Mouse (Mus musculus): ENCODE data around the gene Shisa5. TPM values are rescaled to one million over a fixed set of nuclear protein-coding genes. Genes with fewer than 3 reads are reported as not detected.
A peak's percentile ranks its signal among the peaks of the same experiment; 100 is the strongest.

The Shisa5 gene
- total RNA-seq, 1 experiment, result 44.0 TPM

DNA sequence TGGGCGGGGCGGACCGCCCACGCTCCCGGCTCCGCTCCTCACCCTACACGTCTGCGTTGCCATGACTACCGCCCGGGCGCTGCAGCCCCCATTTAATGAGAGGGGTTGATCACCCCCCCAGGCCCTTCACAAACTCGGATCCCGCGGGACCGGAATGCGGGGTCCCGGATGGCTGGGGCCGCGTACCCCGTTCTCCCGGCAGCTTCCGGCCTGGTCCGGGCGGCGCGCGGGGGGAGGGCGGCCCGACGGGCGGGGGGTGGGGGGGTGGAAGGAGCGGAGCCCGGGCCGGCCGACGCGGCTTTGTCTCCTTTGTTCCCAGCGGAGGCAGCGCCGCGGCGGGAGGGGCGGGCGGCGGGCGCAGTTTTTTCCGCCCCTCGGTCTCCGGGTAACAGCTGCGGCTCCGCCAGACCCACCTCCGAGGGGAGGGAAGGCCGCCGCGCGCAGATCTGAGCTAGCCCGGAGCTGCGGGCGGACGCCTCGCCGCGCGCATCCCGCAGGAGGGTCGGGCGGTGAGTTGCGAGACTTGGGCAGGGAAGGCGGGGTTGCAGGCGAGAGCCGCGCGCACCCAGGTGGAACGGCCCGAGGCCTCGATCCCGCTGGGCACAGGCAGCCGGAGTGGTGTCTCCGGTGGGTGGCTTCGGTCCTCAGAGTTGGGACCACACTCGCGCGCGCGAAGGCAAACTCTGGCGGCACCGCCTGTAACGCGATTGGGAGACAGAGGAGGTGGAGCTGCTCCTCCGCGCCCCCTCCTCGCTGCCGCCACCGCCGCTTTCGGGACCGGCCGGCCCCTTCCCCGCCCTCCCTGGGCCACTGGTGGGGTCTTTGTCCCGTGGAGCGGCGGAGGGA lies 57.0 kb downstream of the Shisa5 start, which contains the start of gene Plxnb1:
Gene Plxnb1 (plus strand): TSS at position 253 of the 846 bp plus-strand sequence.
- H3K4me3 ChIP-seq (ENCODE audit: insufficient read depth in 1 of 2, low read depth in 1 of 2, low read length in 2 of 2, poor library complexity in 1 of 2, severe bottlenecking in 1 of 2), result peak within 1 kb of the TSS; percentile 82 to 84
- H3K9me3 ChIP-seq (ENCODE audit: control insufficient read depth, insufficient read depth, low read depth, low read length), result no peaks in the 10 kb centered on the region
- peak within 1 kb of the TSS; percentile 78 for H3K27ac ChIP-seq (ENCODE audit: insufficient read depth, low read depth, low read length, poor library complexity, severe bottlenecking)
- peak within 1 kb of the TSS; percentile 85 for H3K9ac ChIP-seq (ENCODE audit: insufficient read depth, low read depth, low read length, poor library complexity, severe bottlenecking)
- no peak for DNase-seq (ENCODE audit: low read depth, low spot score)
- TF ChIP-seq MAFK (IDR thresholded peaks at IDR 0.05; ENCODE audit: insufficient read depth, low read depth, low read length) (no peak), HCFC1 (IDR thresholded peaks at IDR 0.05; ENCODE audit: borderline replicate concordance, insufficient read depth, low read length) (0 out of 2 replicates have a peak, but pooled peaks have one; percentile 42), CHD2 (IDR thresholded peaks at IDR 0.05; ENCODE audit: low read depth, low read length) (no peak)
- peaks cover 0 to 18% of the 10 kb centered on the region in 2 experiments; a peak in 1 of 4 replicates for H3K4me1 ChIP-seq (ENCODE audit: control insufficient read depth in 2 of 2, insufficient read depth in 2 of 2, low read length in 2 of 2, poor library complexity in 1 of 2)
- in situ Hi-C loops (cut with MboI; ENCODE audit: low sequenced_read_pairs in 2 of 2, unreplicated experiment in 2 of 2), result no loop called here
- H3K36me3 ChIP-seq (ENCODE audit: control insufficient read depth, insufficient read depth, low read length, poor library complexity, severe bottlenecking), result peaks cover 14% of the 10 kb centered on the region; the same call in 1 of the 2 replicates

DNA sequence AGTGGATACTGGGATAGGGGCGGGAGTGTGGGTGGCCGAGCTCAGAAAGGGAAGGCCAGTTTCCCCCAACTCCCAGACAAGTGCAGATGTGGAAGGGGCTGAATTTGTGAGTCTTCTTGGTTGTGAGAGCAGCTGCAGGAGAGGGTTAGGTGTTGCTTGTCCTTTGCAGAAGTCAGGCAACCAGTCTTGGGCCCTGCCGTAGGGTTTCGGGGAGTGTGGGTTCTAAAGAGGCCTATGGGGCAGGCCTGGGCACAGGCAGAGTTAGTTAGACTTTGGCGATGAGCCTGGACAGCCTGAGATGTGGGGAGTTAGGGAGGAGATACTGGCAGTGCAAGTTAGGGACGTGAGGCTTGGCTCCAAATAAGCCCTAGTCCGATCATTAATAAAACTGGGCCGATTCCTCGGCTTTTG lies 57.9 kb downstream of the Shisa5 start:
- in situ Hi-C loops (cut with MboI; ENCODE audit: low sequenced_read_pairs in 2 of 2, unreplicated experiment in 2 of 2), result no loop called here
- H3K9ac ChIP-seq (ENCODE audit: insufficient read depth, low read depth, low read length, poor library complexity, severe bottlenecking), result peak overlapping the region; percentile 85
- H3K4me1 ChIP-seq (ENCODE audit: control insufficient read depth in 2 of 2, insufficient read depth in 2 of 2, low read length in 2 of 2, poor library complexity in 1 of 2), result peaks cover 0 to 18% of the 10 kb centered on the region in 2 experiments; a peak in 1 of 4 replicates
- peaks cover 17% of the 10 kb centered on the region; the same call in 1 of the 2 replicates for H3K36me3 ChIP-seq (ENCODE audit: control insufficient read depth, insufficient read depth, low read length, poor library complexity, severe bottlenecking)
- peak overlapping the region; percentile 82 to 84 for H3K4me3 ChIP-seq (ENCODE audit: insufficient read depth in 1 of 2, low read depth in 1 of 2, low read length in 2 of 2, poor library complexity in 1 of 2, severe bottlenecking in 1 of 2)
- H3K9me3 ChIP-seq (ENCODE audit: control insufficient read depth, insufficient read depth, low read depth, low read length), result no peaks in the 10 kb centered on the region
- no peak for DNase-seq (ENCODE audit: low read depth, low spot score)
- no peak overlapping the region for H3K27ac ChIP-seq (ENCODE audit: insufficient read depth, low read depth, low read length, poor library complexity, severe bottlenecking)
- TF ChIP-seq ZC3H11A (IDR thresholded peaks at IDR 0.05; ENCODE audit: borderline replicate concordance, low read depth, low read length) (no peak), HCFC1 (IDR thresholded peaks at IDR 0.05; ENCODE audit: borderline replicate concordance, insufficient read depth, low read length) (no peak), ZNF384 (IDR thresholded peaks at IDR 0.05; ENCODE audit: low read depth, low read length) (no peak), CHD2 (IDR thresholded peaks at IDR 0.05; ENCODE audit: low read depth, low read length) (no peak), MAFK (IDR thresholded peaks at IDR 0.05; ENCODE audit: insufficient read depth, low read depth, low read length) (no peak)

- no peaks in the 10 kb centered on the region for H3K9me3 ChIP-seq (ENCODE audit: control insufficient read depth, insufficient read depth, low read depth, low read length)
- peaks cover 0 to 18% of the 10 kb centered on the region in 2 experiments; a peak in 1 of 4 replicates for H3K4me1 ChIP-seq (ENCODE audit: control insufficient read depth in 2 of 2, insufficient read depth in 2 of 2, low read length in 2 of 2, poor library complexity in 1 of 2)
- no peak overlapping the region; a peak in 1 of 4 replicates for H3K4me3 ChIP-seq (ENCODE audit: insufficient read depth in 1 of 2, low read depth in 1 of 2, low read length in 2 of 2, poor library complexity in 1 of 2, severe bottlenecking in 1 of 2)
- no peak overlapping the region for H3K27ac ChIP-seq (ENCODE audit: insufficient read depth, low read depth, low read length, poor library complexity, severe bottlenecking)
- TF ChIP-seq ZNF384 (IDR thresholded peaks at IDR 0.05; ENCODE audit: low read depth, low read length) (no peak), CHD2 (IDR thresholded peaks at IDR 0.05; ENCODE audit: low read depth, low read length) (no peak), HCFC1 (IDR thresholded peaks at IDR 0.05; ENCODE audit: borderline replicate concordance, insufficient read depth, low read length) (no peak), MAFK (IDR thresholded peaks at IDR 0.05; ENCODE audit: insufficient read depth, low read depth, low read length) (no peak), ZC3H11A (IDR thresholded peaks at IDR 0.05; ENCODE audit: borderline replicate concordance, low read depth, low read length) (no peak)
- H3K36me3 ChIP-seq (ENCODE audit: control insufficient read depth, insufficient read depth, low read length, poor library complexity, severe bottlenecking), result peaks cover 18% of the 10 kb centered on the region; the same call in 1 of the 2 replicates
- DNase-seq (ENCODE audit: low read depth, low spot score), result no peak
- H3K9ac ChIP-seq (ENCODE audit: insufficient read depth, low read depth, low read length, poor library complexity, severe bottlenecking), result no peak overlapping the region
- in situ Hi-C loops (cut with MboI; ENCODE audit: low sequenced_read_pairs in 2 of 2, unreplicated experiment in 2 of 2), result no loop called here
Measured at GRCm38 (mm10) chr9:109096856-109097255, 58.5 kb downstream of the Shisa5 start.

- Histone ChIP-seq H3K4me3 (ENCODE audit: insufficient read depth in 1 of 2, low read depth in 1 of 2, low read length in 2 of 2, poor library complexity in 1 of 2, severe bottlenecking in 1 of 2) (no peak overlapping the region), H3K36me3 (ENCODE audit: control insufficient read depth, insufficient read depth, low read length, poor library complexity, severe bottlenecking) (peaks cover 20% of the 10 kb centered on the region; the same call in 1 of the 2 replicates), H3K9me3 (ENCODE audit: control insufficient read depth, insufficient read depth, low read depth, low read length) (no peaks in the 10 kb centered on the region), H3K9ac (ENCODE audit: insufficient read depth, low read depth, low read length, poor library complexity, severe bottlenecking) (no peak overlapping the region), H3K4me1 (ENCODE audit: control insufficient read depth in 2 of 2, insufficient read depth in 2 of 2, low read length in 2 of 2, poor library complexity in 1 of 2) (peaks cover 0 to 18% of the 10 kb centered on the region in 2 experiments; a peak in 1 of 4 replicates), H3K27ac (ENCODE audit: insufficient read depth, low read depth, low read length, poor library complexity, severe bottlenecking) (no peak overlapping the region)
- no peak for DNase-seq (ENCODE audit: low read depth, low spot score)
- TF ChIP-seq ZC3H11A (IDR thresholded peaks at IDR 0.05; ENCODE audit: borderline replicate concordance, low read depth, low read length) (no peak), ZNF384 (IDR thresholded peaks at IDR 0.05; ENCODE audit: low read depth, low read length) (no peak), HCFC1 (IDR thresholded peaks at IDR 0.05; ENCODE audit: borderline replicate concordance, insufficient read depth, low read length) (no peak), CHD2 (IDR thresholded peaks at IDR 0.05; ENCODE audit: low read depth, low read length) (no peak), MAFK (IDR thresholded peaks at IDR 0.05; ENCODE audit: insufficient read depth, low read depth, low read length) (no peak)
- in situ Hi-C loops (cut with MboI; ENCODE audit: low sequenced_read_pairs in 2 of 2, unreplicated experiment in 2 of 2), result no loop called here
Measured at GRCm38 (mm10) chr9:109097291-109097690, 58.9 kb downstream of the Shisa5 start.

Data from ES-E14 (cell line).